Mouse (Mus musculus): ENCODE measurements around the gene Slc23a4. TPM values are rescaled to one million over a fixed set of nuclear protein-coding genes. Genes with fewer than 3 reads are reported as not detected.

The Slc23a4 gene
- polyA plus RNA-seq, 1 experiment from 2014 or later, result 0.43 TPM

- H3K9ac ChIP-seq (replicated peaks; ENCODE audit: low read depth), result no peak overlapping the region
- no peaks in the 10 kb centered on the region for H3K27me3 ChIP-seq (replicated peaks; ENCODE audit: insufficient read depth, low read length)
- H3K4me3 ChIP-seq (ENCODE audit: low read depth, low read length), result no peak overlapping the region
- WGBS, result 58% methylated on average over 7 of the region's 7 CpGs
- H3K4me1 ChIP-seq (ENCODE audit: insufficient read depth, low read depth, low read length), result no peaks in the 10 kb centered on the region
- DNase-seq (ENCODE audit: low spot score) (no peak), ATAC-seq (no peak)
- no peaks in the 10 kb centered on the region for H3K36me3 ChIP-seq (ENCODE audit: insufficient read depth, low read length)
- no peaks in the 10 kb centered on the region for H3K9me3 ChIP-seq (ENCODE audit: low read length)
- no peak overlapping the region for H3K27ac ChIP-seq (ENCODE audit: low read length)
- H3K4me2 ChIP-seq (replicated peaks; ENCODE audit: low read depth, low read length), result no peak overlapping the region
- TF ChIP-seq EP300 (IDR thresholded peaks at IDR 0.05) (no peak), CTCF (IDR thresholded peaks at IDR 0.05) (no peak)
Observed at GRCm38 (mm10) chr6:34951956-34952667, 36.1 kb downstream of the Slc23a4 start.

DNA sequence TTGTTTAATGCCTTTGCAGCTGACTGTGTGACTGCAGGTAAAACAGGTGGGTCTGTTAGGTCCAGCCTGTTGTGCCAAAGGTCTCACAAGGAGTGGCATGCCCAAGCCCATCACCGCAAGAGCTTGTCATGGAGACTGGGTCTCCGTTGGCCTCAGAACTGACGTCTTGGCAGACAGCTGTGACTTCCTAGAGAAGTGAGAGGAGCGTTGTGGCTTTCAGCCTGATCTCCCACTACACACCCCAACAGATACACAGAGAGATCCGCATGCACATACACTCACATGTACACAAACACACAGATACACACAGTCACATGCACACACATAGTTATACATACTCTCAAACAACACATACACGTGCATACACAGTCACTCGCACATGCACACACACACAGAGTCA is 36.7 kb downstream of the Slc23a4 start:
- no peak for TF ChIP-seq EP300 (IDR thresholded peaks at IDR 0.05)
- TF ChIP-seq CTCF (IDR thresholded peaks at IDR 0.05), result no peak
- no peaks in the 10 kb centered on the region for H3K36me3 ChIP-seq (ENCODE audit: insufficient read depth, low read length)
- no peaks in the 10 kb centered on the region for H3K4me1 ChIP-seq (ENCODE audit: insufficient read depth, low read depth, low read length)
- H3K9ac ChIP-seq (replicated peaks; ENCODE audit: low read depth), result no peak overlapping the region
- ATAC-seq, result no peak
- H3K27ac ChIP-seq (ENCODE audit: low read length), result no peak overlapping the region
- WGBS, result 81% methylated on average over 7 of the region's 7 CpGs
- H3K4me3 ChIP-seq (ENCODE audit: low read depth, low read length), result no peak overlapping the region
- DNase-seq (ENCODE audit: low spot score), result no peak
- H3K27me3 ChIP-seq (replicated peaks; ENCODE audit: insufficient read depth, low read length), result no peaks in the 10 kb centered on the region
- no peaks in the 10 kb centered on the region for H3K9me3 ChIP-seq (ENCODE audit: low read length)
- H3K4me2 ChIP-seq (replicated peaks; ENCODE audit: low read depth, low read length), result no peak overlapping the region

DNA sequence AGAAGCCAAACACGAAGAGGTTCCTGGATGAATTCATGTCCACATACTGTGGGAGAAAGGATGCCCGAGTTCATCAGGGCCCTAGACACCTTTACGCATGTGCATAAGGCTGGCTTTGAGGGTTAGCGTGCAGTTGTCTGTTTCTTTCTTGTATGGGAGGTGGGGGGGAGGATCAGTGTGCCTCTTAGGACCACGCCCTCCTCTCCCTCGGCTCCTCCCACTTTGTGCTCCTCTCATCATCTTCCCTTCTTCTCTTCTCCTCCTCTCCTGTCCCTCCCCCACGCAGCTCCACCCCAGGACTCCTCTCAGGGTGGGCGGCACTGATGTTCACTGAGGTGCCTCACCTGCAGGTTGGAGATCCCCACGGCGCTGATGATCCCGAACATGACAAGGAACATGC is 39.7 kb downstream of the Slc23a4 start:
- Histone ChIP-seq H3K9ac (replicated peaks; ENCODE audit: low read depth) (no peak overlapping the region), H3K36me3 (ENCODE audit: insufficient read depth, low read length) (no peaks in the 10 kb centered on the region), H3K27me3 (replicated peaks; ENCODE audit: insufficient read depth, low read length) (no peaks in the 10 kb centered on the region), H3K4me1 (ENCODE audit: insufficient read depth, low read depth, low read length) (no peaks in the 10 kb centered on the region), H3K27ac (ENCODE audit: low read length) (no peak overlapping the region), H3K9me3 (ENCODE audit: low read length) (no peaks in the 10 kb centered on the region), H3K4me2 (replicated peaks; ENCODE audit: low read depth, low read length) (0 out of 2 replicates have a peak overlapping the region, but pooled peaks have one; percentile 11), H3K4me3 (ENCODE audit: low read depth, low read length) (no peak overlapping the region)
- WGBS, result 29% methylated on average over 11 of the region's 11 CpGs
- DNase-seq (ENCODE audit: low spot score) (no peak), ATAC-seq (no peak)
- TF ChIP-seq EP300 (IDR thresholded peaks at IDR 0.05), result no peak
- no peak for TF ChIP-seq CTCF (IDR thresholded peaks at IDR 0.05)

GRCm38 (mm10) chr6:34946486-34947079 is 41.6 kb downstream of the Slc23a4 start:
- Histone ChIP-seq H3K9ac (replicated peaks; ENCODE audit: low read depth) (no peak overlapping the region), H3K36me3 (ENCODE audit: insufficient read depth, low read length) (no peaks in the 10 kb centered on the region), H3K27ac (ENCODE audit: low read length) (no peak overlapping the region), H3K4me3 (ENCODE audit: low read depth, low read length) (no peak overlapping the region), H3K27me3 (replicated peaks; ENCODE audit: insufficient read depth, low read length) (no peaks in the 10 kb centered on the region), H3K4me2 (replicated peaks; ENCODE audit: low read depth, low read length) (no peak overlapping the region), H3K9me3 (ENCODE audit: low read length) (no peaks in the 10 kb centered on the region), H3K4me1 (ENCODE audit: insufficient read depth, low read depth, low read length) (no peaks in the 10 kb centered on the region)
- TF ChIP-seq CTCF (IDR thresholded peaks at IDR 0.05) (no peak), EP300 (IDR thresholded peaks at IDR 0.05) (no peak)
- ATAC-seq (no peak), DNase-seq (ENCODE audit: low spot score) (no peak)
- 83% methylated on average over 1 of the region's 1 CpGs for WGBS

GRCm38 (mm10) chr6:34943499-34943898 is 44.7 kb downstream of the Slc23a4 start:
- no peak for ATAC-seq
- Histone ChIP-seq H3K27me3 (replicated peaks; ENCODE audit: insufficient read depth, low read length) (no peaks in the 10 kb centered on the region), H3K9ac (replicated peaks; ENCODE audit: low read depth) (no peak overlapping the region), H3K9me3 (ENCODE audit: low read length) (no peaks in the 10 kb centered on the region), H3K4me3 (ENCODE audit: low read depth, low read length) (no peak overlapping the region), H3K36me3 (ENCODE audit: insufficient read depth, low read length) (no peaks in the 10 kb centered on the region), H3K27ac (ENCODE audit: low read length) (no peak overlapping the region), H3K4me2 (replicated peaks; ENCODE audit: low read depth, low read length) (no peak overlapping the region), H3K4me1 (ENCODE audit: insufficient read depth, low read depth, low read length) (no peaks in the 10 kb centered on the region)
- WGBS, result 49% methylated on average over 5 of the region's 5 CpGs
- DNase-seq (ENCODE audit: low spot score), result no peak
- no peak for TF ChIP-seq EP300 (IDR thresholded peaks at IDR 0.05)
- no peak for TF ChIP-seq CTCF (IDR thresholded peaks at IDR 0.05)

GRCm38 (mm10) chr6:34942446-34942845 is 45.8 kb downstream of the Slc23a4 start:
- ATAC-seq, result no peak
- Histone ChIP-seq H3K27ac (ENCODE audit: low read length) (no peak overlapping the region), H3K36me3 (ENCODE audit: insufficient read depth, low read length) (no peaks in the 10 kb centered on the region), H3K4me3 (ENCODE audit: low read depth, low read length) (no peak overlapping the region), H3K4me2 (replicated peaks; ENCODE audit: low read depth, low read length) (no peak overlapping the region), H3K4me1 (ENCODE audit: insufficient read depth, low read depth, low read length) (no peaks in the 10 kb centered on the region), H3K9ac (replicated peaks; ENCODE audit: low read depth) (no peak overlapping the region), H3K9me3 (ENCODE audit: low read length) (no peaks in the 10 kb centered on the region), H3K27me3 (replicated peaks; ENCODE audit: insufficient read depth, low read length) (no peaks in the 10 kb centered on the region)
- no peak for TF ChIP-seq CTCF (IDR thresholded peaks at IDR 0.05)
- TF ChIP-seq EP300 (IDR thresholded peaks at IDR 0.05), result no peak
- 84% methylated on average over 9 of the region's 9 CpGs for WGBS
- DNase-seq (ENCODE audit: low spot score), result no peak

Measured in lung, postnatal 0 days (tissue).